Mouse (Mus musculus): Measurements from ENCODE around the gene Ndufs2. TPM values are rescaled to one million over a fixed set of nuclear protein-coding genes. Genes with fewer than 3 reads are reported as not detected.

The Ndufs2 gene
- total RNA-seq, 4 experiments from 2014 or later, result 285 to 306 (median 298) TPM

- DNase-seq (ENCODE audit: low spot score in 2 of 2), result no peak
Measured at GRCm38 (mm10) chr1:171199532-171199931, 51.7 kb downstream of the Ndufs2 start.

- peak in 1 of 2 experiments; percentile 56 for DNase-seq (ENCODE audit: low spot score in 2 of 2)
Measured at GRCm38 (mm10) chr1:171195887-171196397, 55.2 kb downstream of the Ndufs2 start, which contains the start of gene Pcp4l1. Pcp4l1 (minus strand) TSS chr1:171196268.

- DNase-seq (ENCODE audit: low spot score in 2 of 2), result no peak
Measured at GRCm38 (mm10) chr1:171195046-171195822, 56.0 kb downstream of the Ndufs2 start.

GRCm38 (mm10) chr1:171193911-171194830 lies 57.0 kb downstream of the Ndufs2 start:
- no peak for DNase-seq (ENCODE audit: low spot score in 2 of 2)

DNA sequence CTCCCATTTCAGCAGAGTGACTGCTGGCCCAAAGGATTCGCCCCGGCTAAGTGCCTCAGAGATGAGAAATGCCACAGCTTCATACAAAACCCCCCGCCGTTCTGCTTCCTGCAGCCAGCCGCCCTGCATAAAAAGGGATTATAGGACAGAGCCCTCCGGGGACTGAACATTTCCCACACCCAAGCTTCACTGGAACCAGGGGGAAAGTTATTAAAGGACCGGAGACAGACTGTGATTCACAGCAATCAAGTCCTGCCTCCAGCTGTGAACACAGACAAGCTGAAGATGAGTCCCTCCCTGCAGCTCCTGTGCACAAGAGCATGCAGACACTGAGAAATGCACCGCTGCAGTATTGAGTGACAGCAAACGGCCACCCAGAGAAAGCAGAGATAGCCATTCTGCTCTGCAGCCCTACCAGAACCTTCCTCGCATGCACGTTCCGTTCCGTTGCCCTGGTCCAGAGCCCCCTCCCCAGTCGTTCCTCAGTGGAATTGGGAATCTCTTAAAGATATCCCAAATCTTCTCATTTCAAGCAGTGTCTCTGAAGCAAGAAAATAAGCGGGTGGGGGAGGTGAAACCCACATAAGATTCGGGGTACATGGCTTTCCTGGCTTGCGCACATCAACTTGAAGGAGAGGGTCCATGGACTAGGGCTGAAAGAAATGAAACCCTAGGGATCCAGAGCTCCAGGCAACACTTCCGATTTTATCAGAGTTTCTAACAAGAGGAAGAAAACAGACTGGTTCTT lies 57.9 kb downstream of the Ndufs2 start:
- no peak for DNase-seq (ENCODE audit: low spot score in 2 of 2)

GRCm38 (mm10) chr1:171192283-171192682 lies 58.9 kb downstream of the Ndufs2 start:
- no peak for DNase-seq (ENCODE audit: low spot score in 2 of 2)

GRCm38 (mm10) chr1:171190832-171191231 lies 60.4 kb downstream of the Ndufs2 start:
- DNase-seq (ENCODE audit: low spot score in 2 of 2), result no peak

- DNase-seq (ENCODE audit: low spot score in 2 of 2), result no peak
Measured at GRCm38 (mm10) chr1:171189476-171190114, 61.6 kb downstream of the Ndufs2 start.

DNA sequence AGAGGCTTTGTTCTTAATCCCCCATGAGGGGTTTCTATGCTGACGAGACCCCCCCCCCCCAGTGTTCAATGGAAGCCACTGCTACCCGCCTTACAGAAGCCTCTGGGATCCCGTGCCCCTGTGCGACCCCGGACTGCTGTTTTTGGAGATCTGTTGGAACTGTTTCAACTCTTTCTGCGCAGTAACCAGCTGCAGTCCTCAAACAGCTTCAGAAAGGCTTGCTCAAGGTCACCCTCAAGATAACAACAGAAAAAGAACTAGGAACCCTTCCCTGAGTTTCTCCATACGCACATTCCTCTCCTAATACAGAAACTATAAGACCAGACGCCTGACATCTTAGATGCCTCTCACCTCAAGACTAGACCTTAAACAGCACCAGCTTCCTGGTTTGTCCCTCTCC lies 62.1 kb downstream of the Ndufs2 start:
- no peak for DNase-seq (ENCODE audit: low spot score in 2 of 2)

GRCm38 (mm10) chr1:171187851-171188700 lies 63.1 kb downstream of the Ndufs2 start:
- no peak for DNase-seq (ENCODE audit: low spot score in 2 of 2)

- no peak for DNase-seq (ENCODE audit: low spot score in 2 of 2)
Measured at GRCm38 (mm10) chr1:171185655-171186054, 65.5 kb downstream of the Ndufs2 start.

Other genes starting within 250 kb of the Ndufs2 start
- gene Fcgr4, start 232.5 kb downstream of the Ndufs2 start, total RNA-seq (2022), result under 1 TPM in 3 of 4 experiments, not detected in 1; 0.30 to 0.72 (median 0.43) TPM
- 10 to 100 TPM; 10.6 to 36.7 (median 22.6) TPM for gene Fcgr3, start 186.5 kb downstream of the Ndufs2 start, total RNA-seq (2022)
- gene Cfap126, start 137.5 kb downstream of the Ndufs2 start, total RNA-seq (2022), result 1 to 10 TPM; 1.0 to 1.8 (median 1.2) TPM
- gene Sdhc, start 100.8 kb downstream of the Ndufs2 start, total RNA-seq (2022), result 100 to 1,000 TPM; 196 to 228 (median 209) TPM
- gene Mpz, start 100.7 kb downstream of the Ndufs2 start, total RNA-seq (2022), result under 1 TPM; 0.30 to 0.53 (median 0.35) TPM
- 100 to 1,000 TPM; 165 to 185 (median 176) TPM for gene Pcp4l1, start 55.1 kb downstream of the Ndufs2 start, total RNA-seq (2022)
- gene Nr1i3, start 37.4 kb downstream of the Ndufs2 start, total RNA-seq (2022), result under 1 TPM; 0.14 to 0.55 (median 0.31) TPM
- 10 to 100 TPM; 70.2 to 87.9 (median 76.7) TPM for gene Tomm40l, start 28.9 kb downstream of the Ndufs2 start, total RNA-seq (2022)
- 1 to 10 TPM; 1.7 to 2.8 (median 2.6) TPM for gene Apoa2, start 26.3 kb downstream of the Ndufs2 start, total RNA-seq (2022)
- gene Fcer1g, start 17.0 kb downstream of the Ndufs2 start, total RNA-seq (2022), result 10 to 100 TPM in 3 of 4 experiments, 1 to 10 TPM in 1; 9.1 to 63.9 (median 28.2) TPM
- gene Adamts4, start 967 bp downstream of the Ndufs2 start, total RNA-seq (2022), result 10 to 100 TPM; 13.0 to 14.1 (median 13.3) TPM
- gene B4galt3, start 18.9 kb upstream of the Ndufs2 start, total RNA-seq (2022), result 10 to 100 TPM; 60.7 to 69.2 (median 63.4) TPM
- 10 to 100 TPM; 29.1 to 35.0 (median 30.4) TPM for gene Ppox, start 29.8 kb upstream of the Ndufs2 start, total RNA-seq (2022)
- 10 to 100 TPM; 46.5 to 56.3 (median 50.5) TPM for gene Usp21, start 36.6 kb upstream of the Ndufs2 start, total RNA-seq (2022)
- gene Ufc1, start 43.6 kb upstream of the Ndufs2 start, total RNA-seq (2022), result 100 to 1,000 TPM; 103 to 116 (median 110) TPM
- gene Dedd, start 77.8 kb upstream of the Ndufs2 start, total RNA-seq (2022), result 10 to 100 TPM; 35.0 to 39.7 (median 37.4) TPM
- gene Nit1, start 94.3 kb upstream of the Ndufs2 start, total RNA-seq (2022), result 10 to 100 TPM; 35.8 to 48.8 (median 43.5) TPM
- 100 to 1,000 TPM; 107 to 204 (median 164) TPM for gene Pfdn2, start 94.3 kb upstream of the Ndufs2 start, total RNA-seq (2022)
- gene Klhdc9, start 109.4 kb upstream of the Ndufs2 start, total RNA-seq (2022), result 10 to 100 TPM in 3 of 4 experiments, 1 to 10 TPM in 1; 10.0 to 12.8 (median 12.4) TPM
- 1 to 10 TPM; 4.3 to 4.9 (median 4.6) TPM for gene Nectin4, start 118.7 kb upstream of the Ndufs2 start, total RNA-seq (2022)
- 1 to 10 TPM; 2.1 to 5.5 (median 3.0) TPM for gene Arhgap30, start 137.6 kb upstream of the Ndufs2 start, total RNA-seq (2022)
- 100 to 1,000 TPM in 1 of 4 experiments, 10 to 100 TPM in 3; 89.5 to 102 (median 96.9) TPM for gene Usf1, start 159.9 kb upstream of the Ndufs2 start, total RNA-seq (2022)
- 1 to 10 TPM; 1.5 to 3.2 (median 2.4) TPM for gene Tstd1, start 167.5 kb upstream of the Ndufs2 start, total RNA-seq (2022)
- 10 to 100 TPM in 2 of 4 experiments, 1 to 10 TPM in 2; 7.7 to 10.3 (median 9.1) TPM for gene F11r, start 186.1 kb upstream of the Ndufs2 start, total RNA-seq (2022)

Data from left cerebral cortex, adult 8-10 months (tissue).